Mouse (Mus musculus): ENCODE measurements around the gene H2-Q4.
A peak's percentile ranks its signal among the peaks of the same experiment; 100 is the strongest.
"Not testable (repeated sequence)": the region's sequence is repeated elsewhere in the genome, so short reads cannot be mapped to it uniquely, and the experiment has no call there.

The H2-Q4 gene

DNA sequence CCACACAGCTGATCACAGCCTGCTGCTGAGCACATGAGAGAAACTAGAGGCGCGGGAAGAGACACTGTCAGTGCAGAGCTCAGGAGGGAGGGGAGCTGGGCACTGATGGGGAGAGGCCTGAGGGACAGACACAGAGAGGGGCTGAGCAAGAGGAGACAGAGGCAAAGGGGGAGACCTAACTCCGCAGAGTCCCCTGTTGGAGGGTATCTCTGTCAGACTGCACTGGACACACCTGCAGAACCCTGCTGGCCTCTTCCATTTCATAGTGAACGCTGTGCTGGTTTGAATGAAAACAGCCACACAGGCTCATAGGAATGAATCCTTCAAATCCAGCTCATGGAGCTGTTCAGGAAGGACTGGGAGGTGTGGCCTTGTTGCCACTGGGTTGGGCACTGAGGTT, 41.9 kb downstream of the H2-Q4 start:
- not testable (repeated sequence) for DNase-seq

DNA sequence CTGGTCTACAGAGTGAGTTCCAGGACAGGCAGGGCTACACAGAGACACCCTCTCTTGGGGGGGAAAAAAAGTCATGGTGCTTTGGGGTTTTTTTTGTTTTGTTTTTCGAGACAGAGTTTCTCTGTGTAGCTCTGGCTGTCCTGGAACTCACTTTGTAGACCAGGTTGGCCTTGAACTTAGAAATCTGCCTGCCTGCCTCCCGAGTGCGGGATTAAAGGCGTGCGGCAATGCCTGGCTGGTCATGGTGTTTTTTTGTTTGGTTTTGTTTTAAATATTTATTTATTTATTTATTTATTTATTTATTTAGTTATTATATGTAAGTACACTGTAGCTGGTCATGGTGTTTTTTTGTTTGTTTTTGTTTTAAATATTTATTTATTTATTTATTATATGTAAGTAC, 42.9 kb downstream of the H2-Q4 start:
- not testable (repeated sequence) for DNase-seq

DNA sequence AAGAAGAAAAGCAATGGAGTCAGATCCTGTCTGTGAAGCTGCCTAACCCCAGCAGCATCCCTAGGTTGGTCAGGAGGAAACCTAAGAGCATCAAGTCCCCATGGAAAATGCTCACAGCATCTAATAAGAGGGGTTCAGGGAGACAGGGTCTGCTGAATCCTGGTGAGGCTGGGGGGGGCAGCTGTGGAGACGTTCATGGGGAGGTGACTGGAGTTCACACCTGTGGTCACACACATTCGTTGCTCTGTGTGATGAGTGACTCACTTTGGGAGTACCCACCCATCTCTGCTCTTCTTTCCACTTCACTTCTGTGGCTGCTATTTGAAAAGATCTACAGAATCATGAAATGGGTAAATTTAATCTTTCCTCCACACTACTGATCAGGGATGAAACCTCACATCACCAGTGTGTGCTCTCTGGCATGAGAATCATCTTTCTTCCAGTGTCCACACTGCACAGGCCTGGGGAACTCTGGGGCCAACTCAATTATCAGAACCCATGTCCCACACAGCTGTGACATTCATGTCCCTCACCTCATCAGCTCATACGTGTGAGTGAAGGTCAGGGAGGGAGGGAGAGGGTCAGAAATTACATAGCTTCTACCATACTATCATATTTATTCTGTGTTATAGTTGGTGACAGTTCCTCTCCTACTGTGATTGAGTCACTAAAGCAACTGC, 43.9 kb downstream of the H2-Q4 start:
- DNase-seq: not testable (repeated sequence)

DNA sequence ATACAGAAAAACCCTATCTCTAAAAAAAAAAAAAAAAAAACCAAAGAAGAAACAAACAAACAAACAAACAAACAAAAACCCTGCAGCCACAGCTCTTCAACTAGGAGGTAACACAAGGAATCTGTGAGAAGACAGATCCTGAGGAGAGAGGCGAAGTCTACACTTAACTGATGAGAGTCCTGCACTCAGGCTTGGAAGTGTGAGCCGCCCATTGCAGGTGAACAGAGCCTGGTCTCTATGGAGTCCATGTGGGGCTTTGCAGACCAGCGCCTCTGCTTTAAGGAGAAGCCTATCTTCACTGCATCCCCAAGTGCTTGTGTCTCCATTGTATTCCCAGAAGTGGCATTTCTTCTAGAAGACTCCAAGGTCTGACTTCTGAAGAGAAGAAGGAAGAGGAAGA, 44.7 kb downstream of the H2-Q4 start:
- not testable (repeated sequence) for DNase-seq

DNA sequence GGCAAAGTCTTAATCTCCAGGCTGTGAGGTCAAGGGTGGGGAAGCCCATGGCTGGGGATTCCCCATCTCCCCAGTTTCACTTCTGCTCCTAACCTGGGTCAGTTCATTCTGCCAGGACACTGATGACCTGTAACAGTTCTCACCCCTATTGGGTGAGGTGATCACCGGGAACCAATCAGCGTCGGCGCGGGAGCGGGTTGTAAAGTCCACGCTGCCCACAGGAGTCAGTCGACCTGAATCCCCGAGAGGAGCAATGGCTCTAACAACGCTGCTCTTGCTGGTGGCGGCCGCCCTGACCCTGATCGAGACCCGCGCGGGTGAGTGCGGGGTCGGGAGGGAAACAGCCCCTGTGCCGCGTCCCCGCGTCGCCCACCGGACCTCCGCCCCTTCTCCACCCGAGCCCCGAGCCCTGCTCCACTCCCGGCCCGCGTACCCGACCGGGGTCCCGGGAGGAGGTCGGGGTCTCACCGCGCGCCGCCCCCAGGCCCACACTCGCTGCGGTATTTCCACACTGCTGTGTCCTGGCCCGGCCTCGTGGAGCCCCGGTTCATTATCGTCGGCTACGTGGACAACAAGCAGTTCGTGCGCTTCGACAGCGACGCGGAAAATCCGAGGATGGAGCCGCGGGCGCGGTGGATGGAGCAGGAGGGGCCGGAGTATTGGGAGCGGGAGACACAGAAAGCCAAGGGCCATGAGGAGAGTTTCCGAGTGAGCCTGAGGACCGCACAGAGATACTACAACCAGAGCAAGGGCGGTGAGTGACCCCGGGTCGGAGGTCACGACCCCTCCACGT, 45.4 kb downstream of the H2-Q4 start, which contains the start of gene H2-Q6:
Gene H2-Q6, plus strand, starts transcription at position 227 of the 793 bp plus-strand sequence.
- DNase-seq: peak; percentile 73 to 86

DNA sequence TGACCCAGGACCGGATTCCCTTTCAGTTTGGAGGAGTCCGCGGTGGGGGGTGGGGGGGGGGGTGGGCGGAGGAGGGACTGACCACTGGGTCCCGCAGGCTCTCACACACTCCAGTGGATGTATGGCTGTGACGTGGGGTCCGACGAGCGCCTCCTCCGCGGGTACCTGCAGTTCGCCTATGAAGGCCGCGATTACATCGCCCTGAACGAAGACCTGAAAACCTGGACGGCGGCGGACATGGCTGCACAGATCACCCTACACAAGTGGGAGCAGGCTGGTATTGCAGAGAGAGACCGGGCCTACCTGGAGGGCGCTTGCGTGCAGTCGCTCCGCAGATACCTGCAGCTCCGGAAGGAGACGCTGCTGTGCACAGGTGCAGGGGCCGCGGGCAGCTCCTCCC, 46.1 kb downstream of the H2-Q4 start:
- peak; percentile 30 to 50 for DNase-seq

DNA sequence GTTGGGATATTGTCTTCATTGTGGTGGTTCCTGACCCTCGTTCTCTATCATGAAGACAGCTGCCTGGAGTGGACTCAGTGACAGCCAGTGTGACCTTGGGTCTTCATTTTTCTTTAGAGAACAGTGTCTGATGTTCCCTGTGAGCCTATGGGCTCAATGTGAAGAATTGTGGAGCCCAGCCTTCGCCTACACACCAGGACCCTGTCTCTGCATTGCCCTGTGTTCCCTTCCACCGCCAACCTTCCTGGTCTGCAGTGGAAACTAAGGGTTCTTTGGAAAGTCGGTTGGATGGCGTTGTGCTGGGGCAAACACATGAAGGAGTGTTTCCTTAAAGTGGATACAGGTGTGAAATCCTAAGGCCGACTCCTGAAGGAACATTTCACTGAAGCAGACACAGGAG, 49.5 kb downstream of the H2-Q4 start:
- not testable (repeated sequence) for DNase-seq

DNA sequence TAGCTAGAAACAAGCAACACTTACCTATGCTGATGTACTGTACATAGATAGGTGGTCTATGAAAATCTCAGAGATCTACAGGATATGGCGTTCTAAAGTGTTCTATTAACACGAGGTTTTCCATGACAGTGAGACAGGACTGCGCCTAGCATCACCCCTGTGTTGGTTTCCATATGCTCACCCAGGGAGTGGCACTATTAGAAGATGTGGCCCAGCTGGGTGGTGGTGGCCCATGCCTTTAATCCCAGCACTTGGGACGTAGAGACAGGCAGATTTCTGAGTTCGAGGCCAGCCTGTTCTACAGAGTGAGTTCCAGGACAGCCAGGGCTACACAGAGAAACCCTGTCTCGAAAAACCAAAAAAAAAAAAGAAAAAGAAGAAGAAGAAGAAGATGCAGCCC, 51.3 kb downstream of the H2-Q4 start:
- DNase-seq: not testable (repeated sequence)

DNA sequence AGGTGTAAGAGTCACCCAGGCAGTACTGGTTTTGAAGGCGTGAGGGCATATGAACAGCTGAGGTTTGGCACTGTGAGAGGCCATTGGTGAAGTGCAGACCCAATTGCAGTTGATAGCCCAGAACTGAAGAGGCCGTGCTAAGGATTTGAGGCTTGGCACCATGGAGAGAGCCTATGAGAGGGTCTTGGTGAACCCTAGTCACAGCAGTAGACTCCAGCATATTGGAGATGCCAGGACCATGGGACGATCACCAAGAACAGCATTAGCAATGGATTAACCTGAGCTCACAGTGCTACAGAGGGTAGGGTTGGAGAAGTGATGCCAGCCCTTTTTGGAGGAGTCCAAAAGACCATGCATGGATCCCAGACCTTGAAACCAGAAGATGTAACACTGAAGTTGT, 52.8 kb downstream of the H2-Q4 start:
- not testable (repeated sequence) for DNase-seq

DNA sequence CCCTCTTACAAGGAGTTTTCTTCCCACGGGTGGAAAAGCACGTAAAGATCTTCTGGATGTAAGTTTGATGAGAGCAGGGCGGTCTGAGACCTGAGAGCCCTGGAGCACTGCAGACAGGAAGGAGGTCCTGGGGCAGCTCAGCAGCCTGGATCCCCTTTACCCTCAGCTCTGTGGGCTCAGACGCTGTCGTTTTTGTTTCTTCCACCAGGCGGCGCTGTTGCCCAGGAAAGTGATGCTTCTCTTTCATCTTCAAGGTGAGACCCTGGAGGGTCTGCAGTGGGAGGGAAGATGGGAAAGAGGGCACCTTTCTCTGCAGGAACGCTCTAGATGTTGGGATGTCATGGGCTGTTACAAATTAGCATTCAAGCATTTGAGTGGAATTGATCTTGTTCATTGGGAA, 55.4 kb downstream of the H2-Q4 start:
- DNase-seq: peak; percentile 73 to 76

Measured in kidney, postnatal 4 days (tissue).